In the genomic region with DNA sequence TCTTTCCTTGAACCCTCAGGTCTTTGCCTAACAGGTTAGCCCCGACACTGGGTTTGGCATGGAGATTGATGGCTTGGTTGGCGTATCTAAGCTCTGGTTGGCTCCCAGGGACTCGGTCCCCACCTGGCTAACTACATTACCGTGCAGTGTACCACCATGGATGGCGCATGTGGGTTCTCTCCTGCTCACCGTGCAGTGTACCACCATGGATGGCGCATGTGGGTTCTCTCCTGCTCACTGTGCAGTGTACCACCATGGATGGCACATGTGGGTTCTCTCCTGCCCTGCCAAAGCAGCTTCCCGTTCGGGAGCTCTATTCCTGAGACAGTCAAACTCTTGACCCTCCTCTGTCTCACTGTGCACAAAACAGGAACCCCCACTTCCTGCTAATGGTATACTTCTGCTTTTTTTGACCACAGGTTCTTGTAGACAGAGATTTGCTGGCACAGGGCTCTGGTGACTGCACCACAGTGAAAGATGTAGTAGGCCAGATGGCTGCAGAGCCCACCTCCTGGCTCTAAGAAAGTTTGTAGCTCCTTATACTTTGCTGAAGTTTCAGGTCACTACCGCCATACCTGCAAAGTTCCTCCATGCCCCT, we compare ENCODE assay signal across 15 mouse cellular contexts. TPM values are rescaled to one million over a fixed set of nuclear protein-coding genes. Genes with fewer than 3 reads are reported as not detected.
DNase-seq lines count a peak whose midpoint lies in the region; ATAC-seq lines count a peak whose summit lies in the region.
"Had no signal": no experiment of that assay in that cellular context is flagged by ENCODE, and none has a peak within 500 bp of the region (broad histone marks: within the 10 kb centered on the region; RNA-seq: fewer than 3 reads in every experiment).

No protein-coding gene starts in this region.

- peak; percentile 44 for DNase-seq in heart, adult 8-10 months (ENCODE audit: low spot score)
- DNase-seq in heart, postnatal 14 days = no peak
- DNase-seq in lung, postnatal 36 days = peak; percentile 68
- no peak for DNase-seq in thymus, postnatal 25 days
- DNase-seq in right cerebral cortex, adult 18-20 months = no peak
- no peak for DNase-seq in urinary bladder, adult 2 months (ENCODE audit: low spot score)
- DNase-seq: right cerebral cortex, postnatal 4 days had no signal

- H3K4me1 ChIP-seq in neural tube, embryonic 14.5 days (ENCODE audit: control insufficient read depth, insufficient read depth, low read length) = no peaks in the 10 kb centered on the region
- no peaks in the 10 kb centered on the region for H3K4me1 ChIP-seq in neural tube, embryonic 15.5 days
- H3K4me1 ChIP-seq: heart, embryonic 12.5 days; lung, embryonic 15.5 days had no signal

- peaks cover 21% of the 10 kb centered on the region for H3K36me3 ChIP-seq in neural tube, embryonic 14.5 days (ENCODE audit: control insufficient read depth, insufficient read depth, low read length)
- peaks cover 28% of the 10 kb centered on the region for H3K36me3 ChIP-seq in neural tube, embryonic 15.5 days

- H3K27me3 ChIP-seq in neural tube, embryonic 14.5 days (ENCODE audit: control insufficient read depth, insufficient read depth, low read length) = no peaks in the 10 kb centered on the region
- no peaks in the 10 kb centered on the region for H3K27me3 ChIP-seq in neural tube, embryonic 15.5 days (replicated peaks)
- H3K27me3 ChIP-seq: heart, embryonic 12.5 days; lung, embryonic 15.5 days had no signal

- intact Hi-C loops in heart, postnatal 14 days (cut with DNase I) = no loop called here

- WGBS in neural tube, embryonic 14.5 days = 87% methylated on average over 10 of the region's 10 CpGs
- WGBS in neural tube, embryonic 15.5 days = 90% methylated on average over 10 of the region's 10 CpGs

- ATAC-seq in neural tube, embryonic 14.5 days (ENCODE audit: low read depth) = 0 out of 2 replicates have a peak, but pooled peaks have one; percentile 22
- no peak for ATAC-seq in neural tube, embryonic 15.5 days (ENCODE audit: low FRiP score)
- ATAC-seq: forebrain, embryonic 14.5 days; intestine, embryonic 16.5 days had no signal

- no peak overlapping the region for H3K4me3 ChIP-seq in neural tube, embryonic 14.5 days (ENCODE audit: low read depth, low read length)
- no peak overlapping the region for H3K4me3 ChIP-seq in neural tube, embryonic 15.5 days (replicated peaks)
- H3K4me3 ChIP-seq: heart, embryonic 12.5 days; lung, embryonic 15.5 days had no signal

- no peak overlapping the region for H3K27ac ChIP-seq in neural tube, embryonic 14.5 days (ENCODE audit: low read depth, low read length)
- H3K27ac ChIP-seq in neural tube, embryonic 15.5 days (replicated peaks) = no peak overlapping the region
- H3K27ac ChIP-seq: lung, embryonic 15.5 days had no signal

- H3K4me2 ChIP-seq in neural tube, embryonic 14.5 days (ENCODE audit: low read depth, low read length) = no peak overlapping the region
- no peak overlapping the region for H3K4me2 ChIP-seq in neural tube, embryonic 15.5 days
- H3K4me2 ChIP-seq: heart, embryonic 12.5 days; lung, embryonic 15.5 days had no signal

- H3K9me3 ChIP-seq in neural tube, embryonic 14.5 days (ENCODE audit: control insufficient read depth, low read length) = no peaks in the 10 kb centered on the region
- no peaks in the 10 kb centered on the region for H3K9me3 ChIP-seq in neural tube, embryonic 15.5 days (replicated peaks)
- H3K9me3 ChIP-seq: heart, embryonic 12.5 days; lung, embryonic 15.5 days had no signal

- no peak overlapping the region for H3K9ac ChIP-seq in neural tube, embryonic 14.5 days (replicated peaks; ENCODE audit: low read depth, low read length)
- no peak overlapping the region for H3K9ac ChIP-seq in neural tube, embryonic 15.5 days (replicated peaks)
- H3K9ac ChIP-seq: heart, embryonic 12.5 days; lung, embryonic 15.5 days had no signal

RNA-seq across cellular contexts. Expression of a gene that starts 15.6 kb away (rescaled TPM):
- total RNA-seq in heart, adult 8-10 months (2022) = not detected
- not detected for total RNA-seq in heart, postnatal 14 days (2021)
- polyA plus RNA-seq in neural tube, embryonic 14.5 days (2014; fragmentation: Nextera tagmentation; extraction: Ambion mirVana) = not detected in 2 replicates
- polyA plus RNA-seq in neural tube, embryonic 15.5 days (2015; fragmentation: Nextera tagmentation; extraction: Ambion mirVana) = not detected in 2 replicates
- not detected in 2 replicates for polyA plus RNA-seq in urinary bladder, adult 2 months (2012; rRNA removed)
- total RNA-seq: layer of hippocampus, postnatal 25 days had no signal
- polyA plus RNA-seq: C2C12; forebrain, embryonic 14.5 days; heart, embryonic 12.5 days; intestine, embryonic 16.5 days; lung, embryonic 15.5 days had no signal

RNA-seq across cellular contexts. Expression of a gene that starts 21.1 kb away (rescaled TPM):
- 100 to 1,000 TPM; 164 to 192 (median 185) TPM for total RNA-seq in heart, adult 8-10 months (2022)
- total RNA-seq in heart, postnatal 14 days (2021) = 100 to 1,000 TPM; 181 TPM
- 97.9 and 112 TPM in 2 replicates for polyA plus RNA-seq in neural tube, embryonic 14.5 days (2014; fragmentation: Nextera tagmentation; extraction: Ambion mirVana)
- 92.5 and 105 TPM in 2 replicates for polyA plus RNA-seq in neural tube, embryonic 15.5 days (2015; fragmentation: Nextera tagmentation; extraction: Ambion mirVana)
- 82.8 and 93.1 TPM in 2 replicates for polyA plus RNA-seq in urinary bladder, adult 2 months (2012; rRNA removed)

RNA-seq across cellular contexts. Expression of a gene that starts 24.6 kb away (rescaled TPM):
- 1 to 10 TPM; 7.4 to 9.7 (median 8.9) TPM for total RNA-seq in heart, adult 8-10 months (2022)
- 1 to 10 TPM; 5.3 to 5.8 TPM for total RNA-seq in heart, postnatal 14 days (2021)
- 1.2 TPM in 1 of 2 replicates, not detected in the other for polyA plus RNA-seq in neural tube, embryonic 14.5 days (2014; fragmentation: Nextera tagmentation; extraction: Ambion mirVana)
- polyA plus RNA-seq in neural tube, embryonic 15.5 days (2015; fragmentation: Nextera tagmentation; extraction: Ambion mirVana) = 0.47 and 0.60 TPM in 2 replicates
- 0.43 and 0.59 TPM in 2 replicates for polyA plus RNA-seq in urinary bladder, adult 2 months (2012; rRNA removed)

RNA-seq across cellular contexts. Expression of a gene that starts 39.2 kb away (rescaled TPM):
- total RNA-seq in heart, adult 8-10 months (2022) = 10 to 100 TPM; 61.7 to 69.8 (median 64.9) TPM
- total RNA-seq in heart, postnatal 14 days (2021) = 10 to 100 TPM; 85.6 to 94.1 TPM
- 83.0 and 84.2 TPM in 2 replicates for polyA plus RNA-seq in neural tube, embryonic 14.5 days (2014; fragmentation: Nextera tagmentation; extraction: Ambion mirVana)
- polyA plus RNA-seq in neural tube, embryonic 15.5 days (2015; fragmentation: Nextera tagmentation; extraction: Ambion mirVana) = 94.2 and 105 TPM in 2 replicates
- polyA plus RNA-seq in urinary bladder, adult 2 months (2012; rRNA removed) = 160 and 166 TPM in 2 replicates

RNA-seq across cellular contexts. Expression of a gene that starts 48.3 kb away (rescaled TPM):
- total RNA-seq in heart, adult 8-10 months (2022) = not detected
- total RNA-seq in heart, postnatal 14 days (2021) = not detected
- polyA plus RNA-seq in neural tube, embryonic 14.5 days (2014; fragmentation: Nextera tagmentation; extraction: Ambion mirVana) = 0.04 and 0.10 TPM in 2 replicates
- polyA plus RNA-seq in neural tube, embryonic 15.5 days (2015; fragmentation: Nextera tagmentation; extraction: Ambion mirVana) = 0.05 and 0.13 TPM in 2 replicates
- not detected in 2 replicates for polyA plus RNA-seq in urinary bladder, adult 2 months (2012; rRNA removed)
- total RNA-seq: layer of hippocampus, postnatal 25 days had no signal
- polyA plus RNA-seq: C2C12; forebrain, embryonic 14.5 days; heart, embryonic 12.5 days; intestine, embryonic 16.5 days; lung, embryonic 15.5 days had no signal

Comparison
In these comparisons a context has a peak if more than half of its experiments do, and no peak if none do; other contexts are left out.
1. DNase-seq: peak in heart, adult 8-10 months (single experiment) and lung, postnatal 36 days (single experiment); none in heart, postnatal 14 days (0 of 2), thymus, postnatal 25 days (single experiment), right cerebral cortex, adult 18-20 months (single experiment) and urinary bladder, adult 2 months (single experiment).